Mouse (Mus musculus) thymus, adult 2 months (tissue): ENCODE measurements around the gene Ccp110. TPM values are rescaled to one million over a fixed set of nuclear protein-coding genes. Genes with fewer than 3 reads are reported as not detected.

Experiments
- DNase-seq: peaks from one replicate; pipeline ENCODE4 v3.0.0; 2021
- H3K27ac ChIP-seq: fragments of 200-500 bp; 2 replicates; pipeline ENCODE4 v1.5.1; 2012; ENCODE audit warnings: low read length, control low read depth; ENCODE audit not compliant: control insufficient read depth, insufficient read depth
- H3K27me3 ChIP-seq: fragments of 200-500 bp; 2 replicates; pipeline ENCODE4 v1.6.1; 2012; ENCODE audit warnings: mild to moderate bottlenecking, low read length, moderate library complexity, mixed read lengths; ENCODE audit not compliant: control insufficient read depth, insufficient read depth
- H3K36me3 ChIP-seq: fragments of 200-500 bp; 2 replicates; pipeline ENCODE4 v1.6.1; 2012; ENCODE audit warnings: mild to moderate bottlenecking, low read length, moderate library complexity; ENCODE audit not compliant: control insufficient read depth, insufficient read depth
- H3K4me1 ChIP-seq: fragments of 200-500 bp; replicated peaks from 2 replicates; pipeline ENCODE4 v1.6.1; 2012; ENCODE audit warnings: low read length; ENCODE audit not compliant: control insufficient read depth, insufficient read depth
- H3K4me3 ChIP-seq: fragments of 200-500 bp; 2 replicates; pipeline ENCODE4 v1.5.1; 2012; ENCODE audit warnings: mild to moderate bottlenecking, low read length, control low read depth, moderate library complexity; ENCODE audit not compliant: control insufficient read depth, insufficient read depth
- CTCF ChIP-seq: fragments of 200-500 bp; IDR thresholded peaks from 2 replicates; pipeline ENCODE4 v1.5.1; 2012; ENCODE audit warnings: mild to moderate bottlenecking, control low read depth, low read length, moderate library complexity, borderline replicate concordance; ENCODE audit not compliant: control insufficient read depth, poor library complexity, insufficient read depth; ENCODE audit errors: extremely low read depth
- POLR2A ChIP-seq: fragments of 200-500 bp; IDR thresholded peaks from 2 replicates; pipeline ENCODE4 v1.6.1; 2012; ENCODE audit warnings: mild to moderate bottlenecking, low read length, control low read depth, moderate library complexity; ENCODE audit not compliant: control insufficient read depth, poor library complexity, insufficient read depth; ENCODE audit errors: extremely low read depth
- WGBS: fragments of 180-500 bp; shearing (Covaris S2); methylation state at CpG from one replicate; pipeline ENCODE4 v1.1.7; 2018; 5-methylcytosine and 5-hydroxymethylcytosine counted together
- polyA plus RNA-seq: library from polyadenylated mRNA; depleted of rRNA; stranded (reverse); fragments of >200 nt; gene quantifications from 2 replicates; pipeline ENCODE4 v1.2.3, GENCODE M21; 2012

The Ccp110 gene
- polyA plus RNA-seq, 1 experiment, result 7.3 TPM

DNA sequence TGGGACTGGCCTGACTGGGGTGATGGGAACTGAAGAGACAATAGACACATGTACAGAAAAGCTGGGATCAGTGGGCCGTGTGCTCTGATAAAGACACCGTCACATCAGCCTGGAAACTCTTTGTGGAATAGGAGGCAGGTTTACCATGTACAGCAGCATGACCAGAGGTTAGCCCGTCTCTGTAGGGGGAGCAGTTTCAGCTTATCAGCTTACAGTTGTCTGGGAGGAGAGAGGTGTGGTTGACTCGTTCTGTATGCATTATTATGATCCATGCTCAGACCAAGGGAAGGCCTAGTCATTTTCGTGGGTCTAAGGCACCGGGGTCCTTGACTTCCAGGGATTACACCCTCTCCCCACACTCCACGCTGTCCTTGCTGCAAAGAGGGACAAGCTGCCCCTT is 39.3 kb downstream of the Ccp110 start:
- Histone ChIP-seq H3K27ac (no peak overlapping the region), H3K4me1 (no peaks in the 10 kb centered on the region), H3K4me3 (no peak overlapping the region), H3K36me3 (peaks cover 38% of the 10 kb centered on the region), H3K27me3 (no peaks in the 10 kb centered on the region)
- 96% methylated on average over 7 of the region's 7 CpGs for WGBS
- no peak for DNase-seq
- TF ChIP-seq POLR2A, result no peak
- TF ChIP-seq CTCF, result no peak

DNA sequence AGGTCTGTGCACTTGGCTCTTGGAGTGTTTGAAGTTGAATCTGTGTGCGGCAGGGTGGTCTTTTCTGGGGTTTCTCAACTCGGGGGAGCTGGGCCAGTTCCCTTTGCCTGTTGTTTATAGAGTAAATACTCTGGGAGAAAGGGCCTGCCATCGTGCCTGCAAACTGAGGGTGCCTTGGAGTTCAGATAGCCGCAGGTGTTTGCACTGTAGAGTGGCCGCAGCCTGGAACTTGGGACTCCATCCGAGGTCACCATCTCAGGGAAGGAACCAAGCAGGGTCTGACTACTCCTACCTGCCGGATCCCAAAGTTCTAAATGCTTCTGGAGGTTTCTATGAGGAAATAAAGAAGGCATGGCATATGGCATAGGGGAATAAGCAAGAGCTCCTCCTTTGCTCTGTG is 43.4 kb downstream of the Ccp110 start:
- Histone ChIP-seq H3K4me1 (no peaks in the 10 kb centered on the region), H3K27me3 (no peaks in the 10 kb centered on the region), H3K4me3 (no peak overlapping the region), H3K27ac (no peak overlapping the region), H3K36me3 (peaks cover 3% of the 10 kb centered on the region)
- WGBS, result 96% methylated on average over 7 of the region's 7 CpGs
- DNase-seq, result no peak
- TF ChIP-seq POLR2A (no peak), CTCF (no peak)

DNA sequence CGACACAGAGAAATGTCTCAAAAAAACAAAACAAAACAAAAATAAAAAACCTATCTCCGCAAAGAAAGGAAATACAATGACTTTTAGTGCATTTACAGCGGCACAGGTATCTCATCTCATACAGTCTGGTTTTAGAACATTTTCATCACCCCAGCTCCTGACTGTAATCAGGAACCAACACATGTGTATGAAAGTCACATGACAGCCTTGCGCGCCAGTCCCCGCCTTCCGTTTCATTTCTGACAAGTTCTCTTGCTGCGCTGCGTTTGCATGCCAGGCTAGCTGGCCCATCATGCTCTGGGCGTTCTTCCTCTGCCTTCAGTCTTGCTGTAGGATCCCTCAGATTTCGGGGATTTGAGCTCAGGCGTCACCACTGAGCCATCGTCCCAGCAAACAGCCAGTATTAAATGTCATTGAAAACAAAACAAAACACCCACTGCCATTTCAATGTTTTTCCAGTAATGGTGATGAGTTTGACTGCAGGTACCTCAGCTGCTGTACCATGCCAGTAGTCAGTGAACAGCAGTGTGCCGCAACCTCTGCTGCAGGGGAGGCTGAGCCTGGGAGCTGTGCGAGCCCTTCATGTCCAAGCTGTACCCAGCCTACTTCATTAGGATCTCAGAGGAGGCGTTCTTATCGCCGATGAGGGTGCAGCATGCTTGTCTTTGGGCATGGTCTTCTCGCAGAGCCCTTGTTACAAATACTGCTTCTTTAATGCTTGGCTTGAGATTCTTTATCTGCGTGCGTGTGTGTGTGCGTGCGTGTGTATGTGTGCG is 44.3 kb downstream of the Ccp110 start:
- Histone ChIP-seq H3K27me3 (no peaks in the 10 kb centered on the region), H3K27ac (no peak overlapping the region), H3K4me1 (no peaks in the 10 kb centered on the region), H3K4me3 (no peak overlapping the region), H3K36me3 (peaks cover 9% of the 10 kb centered on the region)
- DNase-seq, result no peak
- TF ChIP-seq CTCF (no peak), POLR2A (no peak)
- WGBS, result 96% methylated on average over 24 of the region's 24 CpGs

DNA sequence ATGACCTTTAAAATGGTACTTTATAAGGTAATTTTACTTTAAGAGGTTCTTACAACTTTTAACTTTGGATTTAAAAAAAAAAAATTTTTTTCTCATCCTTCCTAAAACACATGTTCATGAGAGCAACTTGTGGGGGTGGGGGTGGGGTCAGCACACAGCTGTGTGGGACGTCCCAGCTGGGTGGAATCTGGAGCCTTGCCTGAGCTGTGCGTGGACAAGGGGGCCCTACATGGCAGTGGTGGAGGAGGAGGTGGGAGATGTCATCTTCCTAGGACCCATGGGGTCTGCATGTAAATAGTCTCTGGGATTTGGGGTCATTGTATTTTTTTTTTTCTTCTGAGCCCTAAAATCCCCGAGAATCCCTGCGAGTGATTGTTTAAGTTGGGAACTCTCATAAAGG is 46.0 kb downstream of the Ccp110 start:
- Histone ChIP-seq H3K4me3 (no peak overlapping the region), H3K36me3 (peaks cover 14% of the 10 kb centered on the region), H3K27ac (no peak overlapping the region), H3K4me1 (no peaks in the 10 kb centered on the region), H3K27me3 (no peaks in the 10 kb centered on the region)
- 90% methylated on average over 4 of the region's 4 CpGs for WGBS
- DNase-seq, result no peak
- no peak for TF ChIP-seq CTCF
- no peak for TF ChIP-seq POLR2A

DNA sequence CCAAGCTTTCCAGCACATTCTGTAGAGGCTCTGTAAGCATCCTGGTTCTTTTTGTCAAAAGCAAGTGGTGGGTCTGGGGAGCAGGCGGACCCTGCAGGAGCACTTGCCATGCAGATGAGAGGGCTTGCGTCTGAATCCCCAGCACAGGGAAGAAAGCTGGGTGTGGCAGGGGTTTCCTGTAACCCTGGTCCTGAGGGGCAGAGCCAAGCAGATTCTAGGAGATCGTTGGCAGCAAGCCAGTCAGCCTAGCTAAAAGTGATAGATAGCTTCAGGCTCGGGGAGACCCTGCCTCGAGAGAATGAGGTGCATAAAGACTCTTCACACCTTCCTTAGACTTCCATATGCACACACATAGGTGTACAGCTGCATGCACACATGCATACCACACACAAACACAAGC is 47.0 kb downstream of the Ccp110 start:
- Histone ChIP-seq H3K27ac (no peak overlapping the region), H3K4me3 (no peak overlapping the region), H3K27me3 (no peaks in the 10 kb centered on the region), H3K4me1 (no peaks in the 10 kb centered on the region), H3K36me3 (peaks cover 11% of the 10 kb centered on the region)
- 76% methylated on average over 5 of the region's 5 CpGs for WGBS
- DNase-seq, result no peak
- TF ChIP-seq CTCF (no peak), POLR2A (no peak)

DNA sequence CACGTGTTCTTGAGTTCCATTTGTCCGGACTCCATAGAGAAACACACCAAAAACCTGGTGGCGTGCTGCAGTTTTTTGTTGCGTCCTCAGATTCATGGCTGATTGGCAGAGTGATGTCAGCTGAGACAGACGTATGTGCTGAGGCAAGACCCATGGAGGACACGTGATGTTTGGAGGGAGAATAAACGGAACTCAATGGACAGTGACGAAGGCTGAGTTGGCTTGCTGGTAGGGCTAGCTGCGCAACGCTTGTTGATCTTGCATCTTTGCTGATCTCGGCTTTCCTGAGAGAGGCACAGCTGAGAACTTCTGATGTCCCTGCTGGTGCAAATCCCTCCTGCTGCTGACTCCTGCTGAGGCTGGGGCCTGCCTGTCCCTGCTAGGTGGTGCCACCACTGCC is 51.6 kb downstream of the Ccp110 start:
- TF ChIP-seq CTCF, result no peak
- no peak for TF ChIP-seq POLR2A

DNA sequence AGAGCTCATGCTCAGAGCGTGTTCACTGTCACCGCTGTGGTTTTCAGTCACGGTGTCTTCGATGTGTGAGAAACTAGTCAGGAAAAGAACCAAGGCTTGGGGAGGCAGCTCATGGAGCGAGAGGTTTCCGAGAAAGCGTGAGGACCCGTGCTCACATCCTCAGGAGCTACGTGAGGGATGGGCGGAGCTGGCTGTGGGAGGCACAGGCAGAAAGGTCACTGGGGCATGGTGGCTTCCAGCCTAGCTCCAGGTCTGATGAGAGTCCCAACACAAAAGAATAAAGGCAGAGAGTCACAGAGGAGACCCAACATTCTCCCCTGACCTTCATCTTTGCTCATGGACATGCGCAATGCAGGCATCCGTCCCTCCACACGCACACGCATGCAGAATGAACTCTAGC is 52.4 kb downstream of the Ccp110 start:
- DNase-seq, result no peak
- Histone ChIP-seq H3K27ac (no peak overlapping the region), H3K27me3 (no peaks in the 10 kb centered on the region), H3K36me3 (peaks cover 11% of the 10 kb centered on the region; the same call in 1 of the 2 replicates), H3K4me1 (no peaks in the 10 kb centered on the region), H3K4me3 (no peak overlapping the region)
- 94% methylated on average over 14 of the region's 14 CpGs for WGBS
- TF ChIP-seq CTCF (no peak), POLR2A (no peak)

More for the DNA sequence above, 51.6 kb downstream of the Ccp110 start:
- Histone ChIP-seq H3K4me3 (no peak overlapping the region), H3K4me1 (no peaks in the 10 kb centered on the region), H3K27me3 (no peaks in the 10 kb centered on the region), H3K27ac (no peak overlapping the region), H3K36me3 (peaks cover 11% of the 10 kb centered on the region)
- no peak for DNase-seq
- 96% methylated on average over 11 of the region's 11 CpGs for WGBS
